9 mouse cellular contexts compared by ENCODE assay signal in the genomic region with DNA sequence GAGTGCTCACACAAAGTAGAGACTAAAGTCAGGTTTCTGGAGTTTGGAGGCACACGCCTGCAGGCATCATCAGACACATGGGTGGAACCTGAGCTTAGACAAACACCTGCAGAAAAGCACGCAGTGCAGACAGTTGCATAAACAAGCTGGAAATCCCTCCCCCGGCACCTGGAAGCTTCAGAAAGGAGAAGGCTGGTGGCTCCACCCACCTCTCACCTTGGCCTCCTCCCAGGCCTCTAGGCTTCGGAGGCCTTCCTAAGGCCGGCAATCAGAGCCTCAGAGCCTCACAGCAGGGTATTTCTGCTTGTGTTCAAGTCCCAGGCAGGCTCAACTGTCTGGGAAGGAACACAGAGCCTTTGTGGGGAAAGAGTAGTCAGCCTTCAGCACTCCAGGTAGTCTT.
A peak's percentile ranks its signal among the peaks of the same experiment; 100 is the strongest.
DNase-seq lines count a peak whose midpoint lies in the region; ATAC-seq and TF ChIP-seq lines count a peak whose summit lies in the region.
"Had no signal": no experiment of that assay in that cellular context is flagged by ENCODE, and none has a peak within 500 bp of the region (broad histone marks: within the 10 kb centered on the region; RNA-seq: fewer than 3 reads in every experiment).

No protein-coding gene starts in this region.

- no peak for TF ChIP-seq POLR2A in heart, adult 2 months (IDR thresholded peaks at IDR 0.05; ENCODE audit: insufficient read depth, low read depth, low read length)

- H3K27me3 ChIP-seq in heart, adult 2 months (ENCODE audit: control insufficient read depth, insufficient read depth, low read length) = no peaks in the 10 kb centered on the region
- H3K27me3 ChIP-seq in kidney, embryonic 15.5 days = no peaks in the 10 kb centered on the region
- no peaks in the 10 kb centered on the region for H3K27me3 ChIP-seq in lung, embryonic 14.5 days (ENCODE audit: insufficient read depth, low read length)
- H3K27me3 ChIP-seq in midbrain, embryonic 15.5 days (replicated peaks) = no peaks in the 10 kb centered on the region
- H3K27me3 ChIP-seq in forebrain, embryonic 15.5 days = no peaks in the 10 kb centered on the region

- 0 out of 2 replicates have a peak overlapping the region, but pooled peaks have one; percentile 9 for H3K9ac ChIP-seq in heart, adult 2 months (ENCODE audit: low read depth, low read length)
- H3K9ac ChIP-seq in kidney, embryonic 15.5 days = no peak overlapping the region
- no peak overlapping the region for H3K9ac ChIP-seq in lung, embryonic 14.5 days
- no peak overlapping the region for H3K9ac ChIP-seq in midbrain, embryonic 15.5 days
- no peak overlapping the region for H3K9ac ChIP-seq in forebrain, embryonic 15.5 days (replicated peaks)

- no peak for TF ChIP-seq EP300 in heart, adult 2 months (IDR thresholded peaks at IDR 0.05; ENCODE audit: insufficient read depth, low read depth, low read length)

- H3K9me3 ChIP-seq in kidney, embryonic 15.5 days (replicated peaks) = no peaks in the 10 kb centered on the region
- no peaks in the 10 kb centered on the region for H3K9me3 ChIP-seq in lung, embryonic 14.5 days (ENCODE audit: low read depth, low read length)
- H3K9me3 ChIP-seq in midbrain, embryonic 15.5 days = no peaks in the 10 kb centered on the region
- H3K9me3 ChIP-seq in forebrain, embryonic 15.5 days = no peaks in the 10 kb centered on the region
- H3K9me3 ChIP-seq: megakaryocyte, embryonic 14.5 days had no signal

- no peak for TF ChIP-seq CTCF in heart, adult 2 months (IDR thresholded peaks at IDR 0.05)
- TF ChIP-seq CTCF in lung, embryonic 14.5 days (IDR thresholded peaks at IDR 0.05; ENCODE audit: low read depth) = no peak

- 53% methylated on average over 5 of the region's 5 CpGs for WGBS in heart, adult 2 months
- 36% methylated on average over 5 of the region's 5 CpGs for WGBS in kidney, embryonic 15.5 days
- WGBS in lung, embryonic 14.5 days = 56% methylated on average over 5 of the region's 5 CpGs
- WGBS in midbrain, embryonic 15.5 days = 65% methylated on average over 5 of the region's 5 CpGs
- 59% methylated on average over 5 of the region's 5 CpGs for WGBS in forebrain, embryonic 15.5 days

- peaks cover 53% of the 10 kb centered on the region for H3K4me1 ChIP-seq in heart, adult 2 months (ENCODE audit: control insufficient read depth, insufficient read depth, low read length)
- H3K4me1 ChIP-seq in kidney, embryonic 15.5 days = peaks cover 84% of the 10 kb centered on the region
- H3K4me1 ChIP-seq in lung, embryonic 14.5 days (ENCODE audit: insufficient read depth) = peaks cover 52% of the 10 kb centered on the region
- peaks cover 34% of the 10 kb centered on the region for H3K4me1 ChIP-seq in midbrain, embryonic 15.5 days
- H3K4me1 ChIP-seq in forebrain, embryonic 15.5 days = peaks cover 36% of the 10 kb centered on the region

- peak; percentile 35 to 46 for DNase-seq in heart, adult 2 months
- no peak for DNase-seq in heart, postnatal 25 days (ENCODE audit: low spot score)
- peak; percentile 86 for DNase-seq in ZHBTc4 (ENCODE audit: low read depth, low spot score)
- peak; percentile 43 for DNase-seq in lung, embryonic 14.5 days
- no peak for DNase-seq in layer of hippocampus, postnatal 25 days (ENCODE audit: extremely low spot score in 1 of 2, low spot score in 1 of 2)

- ATAC-seq in kidney, embryonic 15.5 days (replicated peaks; ENCODE audit: low FRiP score) = no peak
- ATAC-seq in lung, embryonic 14.5 days (ENCODE audit: insufficient read depth) = no peak
- no peak for ATAC-seq in midbrain, embryonic 15.5 days (replicated peaks)
- ATAC-seq in forebrain, embryonic 15.5 days (replicated peaks) = no peak

- no peak overlapping the region for H3K4me2 ChIP-seq in kidney, embryonic 15.5 days
- H3K4me2 ChIP-seq in lung, embryonic 14.5 days = no peak overlapping the region
- H3K4me2 ChIP-seq in midbrain, embryonic 15.5 days = no peak overlapping the region
- no peak overlapping the region for H3K4me2 ChIP-seq in forebrain, embryonic 15.5 days (replicated peaks)

- H3K79me2 ChIP-seq in heart, adult 2 months (replicated peaks; ENCODE audit: control insufficient read depth, insufficient read depth, low read length) = no peaks in the 10 kb centered on the region

- no peak overlapping the region for H3K4me3 ChIP-seq in heart, adult 2 months
- H3K4me3 ChIP-seq in kidney, embryonic 15.5 days (replicated peaks) = no peak overlapping the region
- H3K4me3 ChIP-seq in lung, embryonic 14.5 days (ENCODE audit: low read depth, low read length) = no peak overlapping the region
- H3K4me3 ChIP-seq in midbrain, embryonic 15.5 days = no peak overlapping the region
- no peak overlapping the region for H3K4me3 ChIP-seq in forebrain, embryonic 15.5 days

- peak overlapping the region; percentile 97 for H3K27ac ChIP-seq in heart, adult 2 months
- H3K27ac ChIP-seq in kidney, embryonic 15.5 days = peak overlapping the region; percentile 98
- H3K27ac ChIP-seq in lung, embryonic 14.5 days (ENCODE audit: low read depth) = peak overlapping the region; percentile 52; the same call in 1 of the 2 replicates
- no peak overlapping the region for H3K27ac ChIP-seq in midbrain, embryonic 15.5 days
- H3K27ac ChIP-seq in forebrain, embryonic 15.5 days (replicated peaks) = no peak overlapping the region

- intact Hi-C loops in heart, adult 2 months (cut with DNase I) = loop anchor here (2.0 kb wide), 1 partner anchor 47 kb away; no protein-coding TSS in a partner anchor
- intact Hi-C loops in heart, postnatal 25 days (cut with DNase I) = loop anchor here (2.0 kb wide), 1 partner anchor 43 kb away; no protein-coding TSS in a partner anchor

- H3K36me3 ChIP-seq in heart, adult 2 months (ENCODE audit: control insufficient read depth, insufficient read depth, low read length) = no peaks in the 10 kb centered on the region
- H3K36me3 ChIP-seq in kidney, embryonic 15.5 days = no peaks in the 10 kb centered on the region
- H3K36me3 ChIP-seq in lung, embryonic 14.5 days (ENCODE audit: insufficient read depth) = no peaks in the 10 kb centered on the region
- no peaks in the 10 kb centered on the region for H3K36me3 ChIP-seq in midbrain, embryonic 15.5 days (replicated peaks)
- no peaks in the 10 kb centered on the region for H3K36me3 ChIP-seq in forebrain, embryonic 15.5 days

Comparison
In these comparisons a context has a peak if more than half of its experiments do, and no peak if none do; other contexts are left out.
1. DNase-seq: peak in heart, adult 2 months (2 of 2), ZHBTc4 (single experiment) and lung, embryonic 14.5 days (single experiment); none in heart, postnatal 25 days (single experiment) and layer of hippocampus, postnatal 25 days (0 of 2).
2. H3K27ac ChIP-seq: peak in heart, adult 2 months (single experiment), kidney, embryonic 15.5 days (single experiment) and lung, embryonic 14.5 days (single experiment); none in midbrain, embryonic 15.5 days (single experiment) and forebrain, embryonic 15.5 days (single experiment).